Mouse (Mus musculus) urinary bladder, postnatal 10 days (tissue): ENCODE data around the gene Smim1.

ENCODE experiments used
- DNase-seq: peaks from one replicate; pipeline ENCODE4 v3.0.0; 2022; ENCODE audit warnings: low spot score

Gene Smim1

DNA sequence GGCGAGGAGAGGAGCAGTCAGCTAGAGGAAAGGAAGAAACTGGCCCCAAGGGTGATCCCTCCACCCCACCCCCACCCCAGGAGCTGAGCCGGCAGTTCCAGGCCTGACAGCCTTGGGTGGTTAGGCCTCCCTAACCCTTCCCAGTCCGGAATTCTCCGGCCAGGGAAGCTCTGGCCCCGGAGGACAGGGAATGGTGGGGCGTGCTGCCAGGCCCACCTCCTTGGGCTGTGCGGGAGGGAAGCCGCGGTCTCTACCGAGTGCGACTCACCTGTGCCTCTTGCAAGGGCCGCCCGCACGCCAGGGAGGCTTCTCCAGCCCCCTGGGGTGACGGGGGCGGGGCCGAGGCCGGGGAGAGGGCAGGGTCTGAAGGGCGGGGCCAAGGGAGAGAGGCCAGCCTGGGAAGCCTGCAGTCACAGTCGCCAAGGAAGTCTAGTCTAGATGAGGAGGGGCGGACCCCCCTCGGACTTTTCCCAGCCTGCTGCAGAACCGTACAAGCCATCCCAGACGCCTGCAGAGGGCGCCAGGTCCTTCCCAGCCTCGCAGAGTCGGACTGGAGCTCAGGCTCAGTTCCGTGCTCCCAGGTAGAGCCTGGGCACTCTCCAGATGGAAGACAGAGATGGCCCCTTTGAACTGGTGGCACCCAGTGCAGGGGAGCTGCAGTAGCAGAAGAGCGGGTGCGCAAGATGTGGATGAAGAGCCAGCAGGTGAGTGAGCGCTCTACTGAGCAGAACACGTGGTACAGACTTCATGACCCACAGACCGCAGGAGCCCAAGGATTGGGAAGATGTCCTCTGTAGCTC lies at the start of gene Smim1:
Smim1 (minus strand) TSS at position 590 of the 800 bp plus-strand sequence.
- DNase-seq: no peak

GRCm38 (mm10) chr4:154071941-154072340 lies 45.9 kb upstream of the Smim1 start:
- no peak for DNase-seq

- no peak for DNase-seq
Measured at GRCm38 (mm10) chr4:154071521-154071920, 45.5 kb upstream of the Smim1 start.

- no peak for DNase-seq
Measured at GRCm38 (mm10) chr4:154070896-154071295, 44.9 kb upstream of the Smim1 start.

DNA sequence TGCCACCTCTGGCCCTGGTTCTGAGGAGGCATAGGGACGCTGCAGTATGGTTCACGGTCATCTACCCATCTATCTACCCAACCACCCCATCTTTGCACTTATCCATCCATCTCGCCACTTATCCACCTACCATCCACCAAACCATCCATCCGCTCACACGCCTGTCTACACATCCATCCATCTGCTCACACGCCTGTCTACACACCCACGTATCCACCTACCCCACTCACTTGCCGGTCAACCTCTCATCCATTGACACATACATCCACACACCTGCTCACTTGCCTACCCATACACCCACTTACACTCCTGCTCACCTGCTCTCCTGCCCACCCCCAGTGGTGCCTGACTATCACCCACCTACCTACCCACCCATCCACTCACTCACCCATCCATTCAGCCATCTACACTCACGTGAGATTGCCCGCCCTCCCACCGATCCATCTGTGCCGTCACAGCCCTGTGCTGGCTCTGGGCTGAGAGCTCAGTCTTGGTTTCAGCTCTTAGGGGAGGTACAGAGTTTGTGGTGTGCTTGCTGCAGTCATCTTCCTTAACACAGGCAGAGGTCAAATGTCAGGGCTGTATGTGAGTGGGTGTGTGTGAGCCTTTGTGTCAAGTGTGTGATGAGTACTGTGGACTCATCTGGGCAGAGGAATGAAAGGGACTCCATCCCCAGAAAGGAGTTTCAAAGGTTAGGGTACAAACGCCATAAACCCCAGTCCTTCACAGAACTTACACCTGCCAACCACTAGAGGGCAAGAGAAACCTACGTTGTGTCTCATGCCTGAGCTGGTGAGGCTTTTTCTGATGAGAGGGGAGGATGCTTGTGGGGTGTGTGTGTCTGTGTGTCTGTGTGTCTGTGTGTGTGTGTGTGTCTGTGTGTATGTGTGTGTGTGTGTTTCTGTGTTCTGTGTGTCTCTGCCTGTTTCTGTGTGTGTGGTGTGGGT lies 39.1 kb upstream of the Smim1 start:
- no peak for DNase-seq

DNA sequence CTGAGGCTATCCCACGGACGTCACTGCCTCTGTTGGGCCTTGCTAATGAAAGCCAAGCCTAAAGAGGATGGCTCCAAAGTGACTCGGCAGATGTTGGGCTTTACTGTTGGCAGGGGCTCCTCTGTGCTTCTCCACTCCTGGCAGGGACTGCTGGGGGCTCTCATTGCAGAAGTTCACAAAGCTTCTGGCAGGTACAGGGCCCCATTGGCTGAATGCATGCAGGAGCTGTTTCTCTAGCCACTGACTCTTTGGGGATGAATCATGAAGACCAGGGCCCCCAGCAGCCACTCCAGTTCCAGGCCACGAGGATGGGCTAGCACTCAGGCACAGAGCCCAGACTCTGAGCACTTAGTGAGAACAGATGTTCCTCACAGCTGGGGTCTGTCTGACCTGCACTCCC lies 31.7 kb upstream of the Smim1 start:
- no peak for DNase-seq

DNA sequence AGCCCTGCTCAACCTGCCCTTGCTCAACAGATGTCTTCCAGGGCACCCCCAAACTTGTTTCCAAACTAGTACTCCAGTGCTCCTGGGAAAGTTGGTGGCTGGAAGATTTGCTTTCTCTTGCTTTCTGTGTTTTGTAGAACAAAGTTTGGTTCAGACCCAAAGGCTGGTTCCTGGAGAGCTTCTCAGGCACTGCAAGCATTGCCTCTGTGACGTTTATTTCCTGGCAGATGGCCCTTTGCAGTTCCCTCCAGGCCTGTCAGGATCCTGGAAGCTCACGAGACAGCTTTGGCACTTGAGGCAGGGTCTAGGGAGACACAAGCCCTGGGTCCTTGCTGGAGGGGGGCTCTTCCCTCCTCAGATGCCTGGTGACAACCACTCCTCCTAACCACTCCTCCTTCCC lies 30.6 kb upstream of the Smim1 start:
- DNase-seq: no peak

GRCm38 (mm10) chr4:154056046-154056445 lies 30.0 kb upstream of the Smim1 start:
- DNase-seq: no peak

- no peak for DNase-seq
Measured at GRCm38 (mm10) chr4:154055482-154055881, 29.5 kb upstream of the Smim1 start.

DNA sequence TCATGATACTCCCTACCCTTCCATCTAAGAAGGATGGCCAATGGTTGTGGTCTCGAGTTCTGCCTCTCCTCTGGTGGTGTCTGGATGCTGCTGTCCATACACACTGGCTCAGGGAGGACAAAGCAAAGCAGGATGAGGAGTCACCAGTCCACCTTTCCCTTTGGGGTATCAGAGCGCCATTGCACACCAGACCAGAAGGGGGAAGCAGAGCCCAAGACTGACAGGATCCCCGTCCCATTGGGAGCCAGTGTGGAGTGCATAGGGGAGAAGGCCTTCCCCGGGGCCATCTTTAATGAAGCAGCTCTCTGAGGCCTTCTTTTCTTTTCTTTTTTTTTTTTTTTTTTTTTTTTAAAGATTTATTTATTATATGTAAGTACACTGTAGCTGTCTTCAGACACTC lies 27.0 kb upstream of the Smim1 start:
- no peak for DNase-seq

- no peak for DNase-seq
Measured at GRCm38 (mm10) chr4:154051401-154051800, 25.4 kb upstream of the Smim1 start.

- no peak for DNase-seq
Measured at GRCm38 (mm10) chr4:154045837-154046236, 19.8 kb upstream of the Smim1 start.

DNA sequence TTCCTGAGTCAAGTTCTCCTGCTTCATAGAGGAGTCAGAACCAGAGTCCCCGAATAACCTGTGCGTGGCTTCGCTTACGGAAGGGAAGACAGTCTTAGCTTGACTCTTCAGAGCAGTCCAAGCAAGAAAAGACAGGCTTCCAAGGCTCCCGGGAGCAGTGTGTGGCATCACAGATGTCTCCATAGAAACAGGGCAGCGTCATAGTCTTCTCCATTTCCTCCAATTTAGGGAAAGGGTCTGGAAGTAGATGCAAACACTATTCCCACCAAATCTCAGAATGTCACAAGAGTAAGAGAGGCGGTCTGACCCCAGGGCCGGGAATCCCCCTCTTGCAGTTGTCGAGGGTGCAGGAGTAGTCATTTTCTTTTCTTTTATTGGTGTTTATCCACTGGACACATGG lies 16.5 kb upstream of the Smim1 start, which contains the start of gene Ccdc27:
Ccdc27 (minus strand) TSS at position 101 of the 400 bp plus-strand sequence.
- DNase-seq: no peak

DNA sequence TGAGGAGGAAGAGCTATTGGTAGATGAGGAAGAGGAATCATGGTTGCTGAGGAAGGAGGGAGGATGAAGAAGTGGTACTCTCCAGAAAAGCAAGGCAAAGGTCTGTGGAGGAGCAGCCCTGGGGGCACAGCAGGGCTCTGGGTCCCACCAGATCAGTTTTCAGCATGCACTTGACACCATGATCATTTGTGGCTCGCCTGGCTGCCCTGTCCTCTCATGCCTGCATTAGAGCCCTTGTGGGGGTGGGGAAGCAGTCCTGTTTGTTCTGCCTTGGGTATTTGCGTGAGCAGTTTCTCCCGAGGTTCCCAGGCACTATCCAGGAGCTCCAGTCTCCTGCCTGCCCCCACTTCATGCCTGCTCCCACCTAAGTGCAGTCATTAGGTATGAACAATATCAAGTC lies 11.1 kb upstream of the Smim1 start:
- DNase-seq: no peak

DNA sequence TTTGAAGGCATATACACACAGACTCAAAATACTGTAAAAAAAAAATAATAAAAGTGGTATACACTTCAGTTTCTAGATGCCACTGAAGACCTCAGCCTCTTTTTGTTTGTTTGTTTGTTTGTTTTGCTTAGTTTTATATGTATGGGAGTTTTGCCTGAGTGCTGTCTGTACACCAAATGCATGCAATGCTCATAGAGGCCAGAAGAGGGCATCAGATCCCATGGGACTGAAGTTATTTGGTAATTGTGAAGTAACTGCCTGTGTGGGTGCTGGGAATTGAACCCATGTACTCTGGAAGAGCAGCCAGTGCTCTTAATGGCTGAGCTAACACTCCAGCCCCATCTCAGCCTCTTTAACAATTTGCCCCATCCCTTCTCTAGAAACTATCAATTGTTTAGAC lies 2.6 kb upstream of the Smim1 start:
- DNase-seq: no peak

DNA sequence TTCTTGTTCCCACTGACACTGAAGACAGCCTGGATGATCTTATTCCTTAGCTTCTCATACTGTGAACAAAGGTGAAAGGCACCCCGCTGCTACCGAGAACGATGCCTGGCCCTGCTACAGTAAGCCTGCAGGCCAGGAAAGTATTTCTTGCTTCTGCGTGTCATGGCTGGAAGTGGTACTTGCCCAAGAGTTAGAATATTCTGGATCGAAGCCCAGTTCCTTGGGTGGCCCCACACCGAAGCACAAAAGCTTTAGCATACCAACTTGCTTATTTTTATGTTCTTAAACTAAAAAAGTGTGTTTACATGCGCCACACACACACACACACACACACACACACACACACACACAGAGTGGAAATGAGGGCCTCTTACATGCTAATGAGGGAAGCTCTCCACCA lies 2.0 kb upstream of the Smim1 start:
- DNase-seq: no peak

GRCm38 (mm10) chr4:154026441-154026761 lies 371 bp upstream of the Smim1 start:
- no peak for DNase-seq

- no peak for DNase-seq
Measured at GRCm38 (mm10) chr4:154024729-154025521, 1.1 kb downstream of the Smim1 start.

DNA sequence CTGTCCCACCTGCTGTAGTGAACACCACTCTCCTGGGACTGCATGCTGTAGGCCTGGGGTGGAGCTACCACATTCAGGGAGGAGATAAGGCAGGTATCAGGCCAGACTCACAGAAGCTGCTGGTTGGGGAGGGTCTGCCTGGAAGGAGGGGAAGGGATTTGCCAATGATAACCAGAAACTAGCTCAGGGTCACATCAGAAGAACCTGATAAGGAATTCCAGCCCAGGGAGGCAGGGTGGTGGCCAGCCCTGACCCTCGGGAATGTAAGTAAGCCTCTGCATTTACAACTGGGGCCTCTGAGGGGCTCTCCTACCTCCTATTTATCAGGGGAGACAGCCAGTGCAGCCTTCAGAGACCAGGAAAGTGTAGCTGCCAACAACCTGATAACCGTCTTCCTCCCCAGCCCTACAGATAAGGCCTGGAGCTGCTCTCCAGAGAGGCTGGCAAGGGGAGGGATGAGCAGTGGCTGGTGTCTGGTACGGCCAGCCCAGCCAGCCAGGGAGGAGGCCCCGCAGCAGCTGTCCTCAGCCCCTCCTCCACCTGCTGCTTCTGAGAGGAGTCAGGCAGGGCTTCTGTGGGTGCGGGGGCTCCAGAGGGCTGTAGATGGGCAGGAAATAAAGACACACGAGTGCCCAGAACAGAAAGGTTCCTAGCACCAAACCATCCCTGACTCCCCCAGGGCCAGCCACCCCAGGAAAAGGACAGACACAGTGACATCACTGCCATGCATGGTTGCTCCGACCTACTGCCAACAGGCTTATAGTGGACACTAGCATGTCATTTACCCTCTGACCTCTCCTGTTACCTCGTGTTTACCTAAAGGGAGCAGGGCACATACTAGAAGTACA lies 2.1 kb downstream of the Smim1 start:
- no peak for DNase-seq

DNA sequence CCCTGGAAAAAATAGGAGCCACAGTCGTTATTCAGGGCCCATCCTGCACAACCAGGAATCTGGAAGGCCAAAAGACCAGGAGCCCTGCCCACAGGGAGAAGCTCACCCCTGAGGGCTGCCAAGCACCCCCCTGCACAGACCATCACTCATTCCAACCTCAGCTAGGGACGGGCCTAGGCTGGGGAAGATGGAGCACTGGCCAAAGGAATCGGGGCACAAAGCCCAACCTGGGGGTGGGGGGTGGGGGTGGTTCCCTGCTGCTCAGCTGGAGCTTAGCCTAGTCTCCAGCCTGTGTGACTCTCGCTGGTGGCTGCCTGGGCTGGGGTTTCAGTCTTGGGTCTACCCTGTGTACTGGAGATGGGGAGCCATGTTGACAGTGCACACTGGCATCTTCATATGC lies 3.2 kb downstream of the Smim1 start:
- no peak for DNase-seq

GRCm38 (mm10) chr4:154022407-154022806 lies 3.6 kb downstream of the Smim1 start:
- DNase-seq: no peak
